Mouse (Mus musculus) embryonic facial prominence, embryonic 14.5 days (tissue): Measurements from ENCODE around the gene Cdip1. TPM values are rescaled to one million over a fixed set of nuclear protein-coding genes. Genes with fewer than 3 reads are reported as not detected.

Source experiments
- ATAC-seq: fragments of 200-750 bp; cut with Nextera tagmentation; 2 replicates; pipeline ENCODE4 v1.8.0; 2017; ENCODE audit warnings: low read depth, moderate number of reproducible peaks, moderate TSS enrichment
- DNase-seq: peaks from one replicate; pipeline ENCODE4 v3.0.0-alpha.2; 2015; ENCODE audit warnings: low spot score
- H3K27ac ChIP-seq: fragments of 300-500 bp; sonication (generic); replicated peaks from 2 replicates; pipeline ENCODE4 v1.5.1; 2014; ENCODE audit warnings: low read depth, mild to moderate bottlenecking, low read length, moderate library complexity
- H3K27me3 ChIP-seq: fragments of 300-500 bp; sonication (generic); replicated peaks from 2 replicates; pipeline ENCODE4 v1.6.1; 2014; ENCODE audit warnings: low read length; ENCODE audit not compliant: control insufficient read depth, insufficient read depth
- H3K36me3 ChIP-seq: fragments of 300-500 bp; sonication (generic); 2 replicates; pipeline ENCODE4 v1.6.1; 2014; ENCODE audit warnings: low read length, mixed read lengths; ENCODE audit not compliant: control insufficient read depth, insufficient read depth
- H3K4me1 ChIP-seq: fragments of 300-500 bp; sonication (generic); 2 replicates; pipeline ENCODE4 v1.6.1; 2014; ENCODE audit warnings: antibody characterized with exemption, low read length; ENCODE audit not compliant: control insufficient read depth, insufficient read depth
- H3K4me2 ChIP-seq: fragments of 300-500 bp; sonication (generic); 2 replicates; pipeline ENCODE4 v1.6.1; 2014; ENCODE audit warnings: low read depth, mild to moderate bottlenecking, low read length, moderate library complexity, mixed read lengths
- H3K4me3 ChIP-seq: fragments of 300-500 bp; sonication (generic); 2 replicates; pipeline ENCODE4 v1.5.1; 2014; ENCODE audit warnings: low read depth, mild to moderate bottlenecking, low read length
- H3K9ac ChIP-seq: fragments of 300-500 bp; sonication (generic); 2 replicates; pipeline ENCODE4 v1.6.1; 2014; ENCODE audit warnings: low read depth, mild to moderate bottlenecking, low read length, moderate library complexity, mixed read lengths
- H3K9me3 ChIP-seq: fragments of 300-500 bp; sonication (generic); 2 replicates; pipeline ENCODE4 v1.6.1; 2016; ENCODE audit warnings: low read length; ENCODE audit not compliant: control insufficient read depth
- whole genome bisulfite sequencing: fragments of 180-500 bp; shearing (Covaris S2); extraction: QIAGEN DNeasy Blood & Tissue Kit; methylation state at CpG from one replicate; pipeline ENCODE4 v1.1.7; 2014; 5-methylcytosine and 5-hydroxymethylcytosine counted together
- polyA plus RNA-seq: library from polyadenylated mRNA; unstranded; fragments of >200 nt; fragmentation: Nextera tagmentation; extraction: Ambion mirVana; gene quantifications from 2 replicates; pipeline ENCODE4 v1.2.1, GENCODE M21; 2014

Gene Cdip1
- polyA plus RNA-seq, 1 experiment from 2014 or later, result 86.7 TPM

GRCm38 (mm10) chr16:4778940-4779339, 11.2 kb downstream of the Cdip1 start:
- Histone ChIP-seq H3K9me3 (no peaks in the 10 kb centered on the region), H3K4me3 (no peak overlapping the region), H3K27me3 (no peaks in the 10 kb centered on the region), H3K4me1 (0 out of 2 replicates have a peak, but pooled peaks cover 10% of the 10 kb centered on the region), H3K9ac (no peak overlapping the region), H3K4me2 (no peak overlapping the region), H3K36me3 (peaks cover 4% of the 10 kb centered on the region; the same call in 1 of the 2 replicates), H3K27ac (no peak overlapping the region)
- 94% methylated on average over 4 of the region's 4 CpGs for WGBS
- DNase-seq, result no peak
- no peak for ATAC-seq

- ATAC-seq (no peak), DNase-seq (no peak)
- 91% methylated on average over 4 of the region's 4 CpGs for WGBS
- Histone ChIP-seq H3K9ac (no peak overlapping the region), H3K4me3 (no peak overlapping the region), H3K27me3 (no peaks in the 10 kb centered on the region), H3K36me3 (no peaks in the 10 kb centered on the region), H3K27ac (no peak overlapping the region), H3K4me2 (no peak overlapping the region), H3K9me3 (no peaks in the 10 kb centered on the region), H3K4me1 (0 out of 2 replicates have a peak, but pooled peaks cover 6% of the 10 kb centered on the region)
These were observed 12.0 kb downstream of the Cdip1 start for GRCm38 (mm10) chr16:4777905-4778609.

GRCm38 (mm10) chr16:4777171-4777904, 12.8 kb downstream of the Cdip1 start:
- Histone ChIP-seq H3K36me3 (no peaks in the 10 kb centered on the region), H3K9ac (no peak overlapping the region), H3K4me2 (no peak overlapping the region), H3K9me3 (no peaks in the 10 kb centered on the region), H3K27ac (no peak overlapping the region), H3K4me3 (no peak overlapping the region), H3K27me3 (no peaks in the 10 kb centered on the region), H3K4me1 (0 out of 2 replicates have a peak, but pooled peaks cover 6% of the 10 kb centered on the region)
- ATAC-seq (peak; percentile 31), DNase-seq (peak; percentile 20)
- WGBS, result 88% methylated on average over 3 of the region's 3 CpGs

GRCm38 (mm10) chr16:4773289-4773970, 16.7 kb downstream of the Cdip1 start:
- H3K4me2 ChIP-seq, result no peak overlapping the region
- H3K27ac ChIP-seq, result no peak overlapping the region
- H3K4me3 ChIP-seq, result no peak overlapping the region
- DNase-seq (no peak), ATAC-seq (no peak)
- H3K36me3 ChIP-seq, result peaks cover 34% of the 10 kb centered on the region
- 67% methylated on average over 1 of the region's 1 CpGs for WGBS
- H3K4me1 ChIP-seq, result no peaks in the 10 kb centered on the region
- no peak overlapping the region for H3K9ac ChIP-seq
- no peaks in the 10 kb centered on the region for H3K9me3 ChIP-seq
- no peaks in the 10 kb centered on the region for H3K27me3 ChIP-seq

- H3K27me3 ChIP-seq, result no peaks in the 10 kb centered on the region
- no peaks in the 10 kb centered on the region for H3K9me3 ChIP-seq
- H3K4me1 ChIP-seq, result no peaks in the 10 kb centered on the region
- H3K27ac ChIP-seq, result no peak overlapping the region
- DNase-seq (no peak), ATAC-seq (no peak)
- 91% methylated on average over 5 of the region's 5 CpGs for WGBS
- peaks cover 80% of the 10 kb centered on the region for H3K36me3 ChIP-seq
- no peak overlapping the region for H3K9ac ChIP-seq
- H3K4me3 ChIP-seq, result no peak overlapping the region
- no peak overlapping the region for H3K4me2 ChIP-seq
These were observed 21.4 kb downstream of the Cdip1 start for GRCm38 (mm10) chr16:4768719-4769118.

GRCm38 (mm10) chr16:4767012-4767790, 22.9 kb downstream of the Cdip1 start:
- no peaks in the 10 kb centered on the region for H3K9me3 ChIP-seq
- ATAC-seq, result no peak
- H3K4me3 ChIP-seq, result no peak overlapping the region
- H3K36me3 ChIP-seq, result peaks cover 88% of the 10 kb centered on the region
- H3K27ac ChIP-seq, result no peak overlapping the region
- no peak for DNase-seq
- H3K9ac ChIP-seq, result no peak overlapping the region
- no peak overlapping the region for H3K4me2 ChIP-seq
- H3K27me3 ChIP-seq, result no peaks in the 10 kb centered on the region
- 81% methylated on average over 6 of the region's 6 CpGs for WGBS
- no peaks in the 10 kb centered on the region for H3K4me1 ChIP-seq

GRCm38 (mm10) chr16:4765852-4766251, 24.2 kb downstream of the Cdip1 start:
- no peaks in the 10 kb centered on the region for H3K4me1 ChIP-seq
- no peak overlapping the region for H3K4me2 ChIP-seq
- ATAC-seq (no peak), DNase-seq (no peak)
- WGBS, result 85% methylated on average over 2 of the region's 2 CpGs
- H3K9me3 ChIP-seq, result no peaks in the 10 kb centered on the region
- no peak overlapping the region for H3K4me3 ChIP-seq
- peaks cover 79% of the 10 kb centered on the region for H3K36me3 ChIP-seq
- no peaks in the 10 kb centered on the region for H3K27me3 ChIP-seq
- H3K9ac ChIP-seq, result no peak overlapping the region
- no peak overlapping the region for H3K27ac ChIP-seq

GRCm38 (mm10) chr16:4763276-4763675, 26.8 kb downstream of the Cdip1 start:
- peak; percentile 77 for DNase-seq
- Histone ChIP-seq H3K27me3 (no peaks in the 10 kb centered on the region), H3K9ac (no peak overlapping the region), H3K9me3 (no peaks in the 10 kb centered on the region), H3K4me2 (no peak overlapping the region), H3K4me1 (no peaks in the 10 kb centered on the region), H3K27ac (no peak overlapping the region), H3K36me3 (peaks cover 53% of the 10 kb centered on the region), H3K4me3 (no peak overlapping the region)
- 37% methylated on average over 2 of the region's 2 CpGs for WGBS
- 0 out of 2 replicates have a peak, but pooled peaks have one; percentile 60 for ATAC-seq
